Mouse (Mus musculus) stomach, embryonic 16.5 days (tissue): ENCODE measurements around the gene Nr6a1. TPM values are rescaled to one million over a fixed set of nuclear protein-coding genes. Genes with fewer than 3 reads are reported as not detected.

ENCODE experiments used
- ATAC-seq: fragments of 200-750 bp; cut with Nextera tagmentation; 2 replicates; pipeline ENCODE4 v1.8.0; 2017; ENCODE audit warnings: moderate number of reproducible peaks, moderate TSS enrichment; ENCODE audit not compliant: insufficient read depth, low FRiP score
- H3K27ac ChIP-seq: fragments of 300-500 bp; sonication (generic); 2 replicates; pipeline ENCODE4 v1.5.1; 2014; ENCODE audit warnings: low read length
- H3K27me3 ChIP-seq: fragments of 300-500 bp; sonication (generic); 2 replicates; pipeline ENCODE4 v1.6.1; 2014; ENCODE audit warnings: low read length, control low read depth, mixed read lengths; ENCODE audit not compliant: control insufficient read depth, insufficient read depth
- H3K36me3 ChIP-seq: fragments of 300-500 bp; sonication (generic); 2 replicates; pipeline ENCODE4 v1.6.1; 2014; ENCODE audit warnings: low read length; ENCODE audit not compliant: control insufficient read depth, insufficient read depth
- H3K4me1 ChIP-seq: fragments of 300-500 bp; sonication (generic); 2 replicates; pipeline ENCODE4 v1.6.1; 2014; ENCODE audit warnings: low read length, control low read depth, mixed read lengths; ENCODE audit not compliant: control insufficient read depth, insufficient read depth
- H3K4me2 ChIP-seq: fragments of 300-500 bp; sonication (generic); 2 replicates; pipeline ENCODE4 v1.6.1; 2014; ENCODE audit warnings: low read depth, low read length, mixed read lengths
- H3K4me3 ChIP-seq: fragments of 300-500 bp; sonication (generic); replicated peaks from 2 replicates; pipeline ENCODE4 v1.5.1; 2014; ENCODE audit warnings: mild to moderate bottlenecking, low read length
- H3K9ac ChIP-seq: fragments of 300-500 bp; sonication (generic); 2 replicates; pipeline ENCODE4 v1.6.1; 2014; ENCODE audit warnings: low read length
- H3K9me3 ChIP-seq: fragments of 300-500 bp; sonication (generic); replicated peaks from 2 replicates; pipeline ENCODE4 v1.6.1; 2016; ENCODE audit warnings: low read length, control low read depth; ENCODE audit not compliant: control insufficient read depth
- WGBS: fragments of 180-500 bp; shearing (Covaris S2); extraction: QIAGEN DNeasy Blood & Tissue Kit; methylation state at CpG from one replicate; pipeline ENCODE4 v1.1.7; 2014; 5-methylcytosine and 5-hydroxymethylcytosine counted together
- polyA plus RNA-seq: library from polyadenylated mRNA; unstranded; fragments of >200 nt; fragmentation: Nextera tagmentation; extraction: Ambion mirVana; gene quantifications from 2 replicates; pipeline ENCODE4 v1.2.1, GENCODE M21; 2015

The Nr6a1 gene
- polyA plus RNA-seq, 1 experiment from 2014 or later, result 1.8 TPM

- H3K9me3 ChIP-seq, result no peaks in the 10 kb centered on the region
- H3K27me3 ChIP-seq, result no peaks in the 10 kb centered on the region; the same call in 1 of the 2 replicates
- no peak overlapping the region for H3K9ac ChIP-seq
- no peak overlapping the region for H3K27ac ChIP-seq
- WGBS, result 60% methylated on average over 9 of the region's 9 CpGs
- H3K4me3 ChIP-seq, result no peak overlapping the region
- no peak overlapping the region for H3K4me2 ChIP-seq
- no peak for ATAC-seq
- no peaks in the 10 kb centered on the region for H3K36me3 ChIP-seq
- no peaks in the 10 kb centered on the region for H3K4me1 ChIP-seq
Observed at GRCm38 (mm10) chr2:38695770-38696169, 231.7 kb downstream of the Nr6a1 start.

- Histone ChIP-seq H3K27me3 (no peaks in the 10 kb centered on the region), H3K4me2 (no peak overlapping the region), H3K36me3 (no peaks in the 10 kb centered on the region), H3K4me3 (no peak overlapping the region), H3K9me3 (no peaks in the 10 kb centered on the region), H3K27ac (no peak overlapping the region), H3K9ac (no peak overlapping the region), H3K4me1 (peaks cover 7% of the 10 kb centered on the region; the same call in 1 of the 2 replicates)
- WGBS, result 13% methylated on average over 8 of the region's 8 CpGs
- 0 out of 2 replicates have a peak, but pooled peaks have one; percentile 3 for ATAC-seq
Observed at GRCm38 (mm10) chr2:38691542-38691941, 235.9 kb downstream of the Nr6a1 start.

GRCm38 (mm10) chr2:38689881-38690280, 237.6 kb downstream of the Nr6a1 start:
- WGBS, result 68% methylated on average over 1 of the region's 1 CpGs
- no peak overlapping the region for H3K4me3 ChIP-seq
- H3K36me3 ChIP-seq, result no peaks in the 10 kb centered on the region
- H3K4me1 ChIP-seq, result peaks cover 7% of the 10 kb centered on the region; the same call in 1 of the 2 replicates
- no peak overlapping the region for H3K4me2 ChIP-seq
- no peaks in the 10 kb centered on the region for H3K9me3 ChIP-seq
- H3K9ac ChIP-seq, result no peak overlapping the region
- ATAC-seq, result no peak
- no peak overlapping the region for H3K27ac ChIP-seq
- no peaks in the 10 kb centered on the region for H3K27me3 ChIP-seq

- Histone ChIP-seq H3K4me2 (peak overlapping the region; percentile 50), H3K27me3 (no peaks in the 10 kb centered on the region), H3K9me3 (no peaks in the 10 kb centered on the region), H3K4me1 (peaks cover 7% of the 10 kb centered on the region; the same call in 1 of the 2 replicates), H3K4me3 (peak overlapping the region; percentile 31), H3K9ac (peak overlapping the region; percentile 56), H3K27ac (no peak overlapping the region), H3K36me3 (no peaks in the 10 kb centered on the region)
- 4% methylated on average over 29 of the region's 29 CpGs for WGBS
- ATAC-seq, result peak; percentile 42; the same call in 1 of the 2 replicates
Observed at GRCm38 (mm10) chr2:38688791-38689520, 238.5 kb downstream of the Nr6a1 start.

- 62% methylated on average over 3 of the region's 3 CpGs for WGBS
- ATAC-seq, result no peak
- Histone ChIP-seq H3K27me3 (no peaks in the 10 kb centered on the region), H3K36me3 (no peaks in the 10 kb centered on the region), H3K9ac (no peak overlapping the region), H3K4me2 (no peak overlapping the region), H3K4me3 (no peak overlapping the region), H3K4me1 (peaks cover 7% of the 10 kb centered on the region; the same call in 1 of the 2 replicates), H3K9me3 (no peaks in the 10 kb centered on the region), H3K27ac (no peak overlapping the region)
Observed at GRCm38 (mm10) chr2:38685746-38686145, 241.7 kb downstream of the Nr6a1 start.

GRCm38 (mm10) chr2:38683083-38683482, 244.4 kb downstream of the Nr6a1 start:
- H3K4me2 ChIP-seq, result no peak overlapping the region
- H3K9me3 ChIP-seq, result no peaks in the 10 kb centered on the region
- no peaks in the 10 kb centered on the region for H3K4me1 ChIP-seq
- 57% methylated on average over 5 of the region's 5 CpGs for WGBS
- no peaks in the 10 kb centered on the region for H3K27me3 ChIP-seq
- no peak overlapping the region for H3K9ac ChIP-seq
- H3K27ac ChIP-seq, result no peak overlapping the region
- H3K4me3 ChIP-seq, result no peak overlapping the region
- no peaks in the 10 kb centered on the region for H3K36me3 ChIP-seq
- ATAC-seq, result no peak

GRCm38 (mm10) chr2:38682209-38682608, 245.3 kb downstream of the Nr6a1 start:
- no peak overlapping the region for H3K27ac ChIP-seq

GRCm38 (mm10) chr2:38678947-38679346, 248.5 kb downstream of the Nr6a1 start:
- Histone ChIP-seq H3K9ac (no peak overlapping the region), H3K27me3 (no peaks in the 10 kb centered on the region), H3K4me1 (no peaks in the 10 kb centered on the region), H3K9me3 (no peaks in the 10 kb centered on the region), H3K27ac (no peak overlapping the region), H3K36me3 (no peaks in the 10 kb centered on the region), H3K4me3 (no peak overlapping the region), H3K4me2 (no peak overlapping the region)
- no peak for ATAC-seq

More at GRCm38 (mm10) chr2:38682209-38682608, 245.3 kb downstream of the Nr6a1 start:
- H3K36me3 ChIP-seq, result no peaks in the 10 kb centered on the region
- no peaks in the 10 kb centered on the region for H3K27me3 ChIP-seq
- 90% methylated on average over 5 of the region's 5 CpGs for WGBS
- no peak overlapping the region for H3K9ac ChIP-seq
- no peaks in the 10 kb centered on the region for H3K4me1 ChIP-seq
- no peaks in the 10 kb centered on the region for H3K9me3 ChIP-seq
- ATAC-seq, result no peak
- no peak overlapping the region for H3K4me2 ChIP-seq
- no peak overlapping the region for H3K4me3 ChIP-seq

GRCm38 (mm10) chr2:38675366-38675969, 252.0 kb downstream of the Nr6a1 start:
- no peak overlapping the region for H3K4me2 ChIP-seq
- no peak overlapping the region for H3K9ac ChIP-seq
- no peak overlapping the region for H3K27ac ChIP-seq
- no peaks in the 10 kb centered on the region for H3K27me3 ChIP-seq
- H3K4me1 ChIP-seq, result no peaks in the 10 kb centered on the region
- no peak overlapping the region for H3K4me3 ChIP-seq
- H3K9me3 ChIP-seq, result no peaks in the 10 kb centered on the region
- WGBS, result 55% methylated on average over 9 of the region's 9 CpGs
- no peaks in the 10 kb centered on the region for H3K36me3 ChIP-seq
- no peak for ATAC-seq
